Mouse (Mus musculus) MEL (cell line): ENCODE results near the gene Prox1. TPM values are rescaled to one million over a fixed set of nuclear protein-coding genes. Genes with fewer than 3 reads are reported as not detected.

ENCODE experiments used
- DNase-seq: peaks from one replicate; pipeline ENCODE4 v3.0.0; 2011; ENCODE audit warnings: low read depth, low spot score
- H3K27ac ChIP-seq: 2 replicates; pipeline ENCODE4 v1.5.1; 2012; ENCODE audit warnings: low read depth, mild to moderate bottlenecking, control low read depth, low read length, moderate library complexity; ENCODE audit not compliant: control insufficient read depth
- H3K27me3 ChIP-seq, 2 experiments: fragments of 150-350 bp in 1 of 2; sonication (generic) in 1 of 2; 2 replicates each; pipeline ENCODE4 v1.6.1; 2012; ENCODE audit warnings: low read length in 2 of 2, mild to moderate bottlenecking in 2 of 2, improper control_type of control experiment in 1 of 2, moderate library complexity in 1 of 2; ENCODE audit not compliant: insufficient read depth in 2 of 2, control insufficient read depth in 1 of 2
- H3K36me3 ChIP-seq, 2 experiments: 2 replicates each; pipeline ENCODE4 v1.6.1; 2012 to 2014; ENCODE audit warnings: low read length in 2 of 2, improper control_type of control experiment in 1 of 2, inconsistent platforms in 1 of 2, mild to moderate bottlenecking in 1 of 2; ENCODE audit not compliant: insufficient read depth in 2 of 2, control insufficient read depth in 1 of 2
- H3K4me1 ChIP-seq, 2 experiments: fragments of 150-350 bp in 1 of 2; sonication (generic) in 1 of 2; 2 replicates each; pipeline ENCODE4 v1.6.1; 2012; ENCODE audit warnings: low read length in 2 of 2, improper control_type of control experiment in 1 of 2, mild to moderate bottlenecking in 1 of 2; ENCODE audit not compliant: insufficient read depth in 2 of 2, control insufficient read depth in 1 of 2
- H3K4me3 ChIP-seq, 2 experiments: fragments of 150-350 bp in 1 of 2; sonication (generic) in 1 of 2; 2 replicates each; pipeline ENCODE4 v1.5.1; 2012; ENCODE audit warnings: low read depth in 2 of 2, low read length in 2 of 2, mild to moderate bottlenecking in 2 of 2, moderate library complexity in 2 of 2, control low read depth in 1 of 2, improper control_type of control experiment in 1 of 2; ENCODE audit not compliant: control insufficient read depth in 1 of 2, insufficient read depth in 1 of 2
- H3K79me2 ChIP-seq: 2 replicates; pipeline ENCODE4 v1.6.1; 2012; ENCODE audit warnings: mild to moderate bottlenecking, low read length, moderate library complexity; ENCODE audit not compliant: control insufficient read depth, poor library complexity, insufficient read depth
- H3K9ac ChIP-seq: 2 replicates; pipeline ENCODE4 v1.6.1; 2012; ENCODE audit warnings: low read depth, mild to moderate bottlenecking, control low read depth, low read length, moderate library complexity; ENCODE audit not compliant: control insufficient read depth, poor library complexity, severe bottlenecking
- H3K9me3 ChIP-seq: fragments of 150-350 bp; sonication (generic); replicated peaks from 2 replicates; pipeline ENCODE4 v1.6.1; 2012; ENCODE audit warnings: mild to moderate bottlenecking, low read length, improper control_type of control experiment, moderate library complexity; ENCODE audit not compliant: insufficient read depth
- CHD2 ChIP-seq: IDR thresholded peaks from 2 replicates; pipeline ENCODE4 v1.6.1; 2011; ENCODE audit warnings: low read length, improper control_type of control experiment
- KAT2A ChIP-seq: conservative IDR thresholded peaks from 2 replicates; pipeline ENCODE4 v1.6.1; 2012; ENCODE audit warnings: low read depth, low read length, improper control_type of control experiment, inconsistent platforms
- MAX ChIP-seq: IDR thresholded peaks from 2 replicates; pipeline ENCODE4 v1.6.1; 2011; ENCODE audit warnings: low read length, improper control_type of control experiment
- MYB ChIP-seq: IDR thresholded peaks from 2 replicates; pipeline ENCODE4 v1.6.1; 2011; ENCODE audit warnings: mild to moderate bottlenecking, low read depth, low read length, improper control_type of control experiment
- NELFE ChIP-seq: IDR thresholded peaks from 2 replicates; pipeline ENCODE4 v1.6.1; 2011; ENCODE audit warnings: low read depth, low read length, improper control_type of control experiment
- TBP ChIP-seq: IDR thresholded peaks from 2 replicates; pipeline ENCODE4 v1.8.0; 2011; ENCODE audit warnings: low read depth, low read length, improper control_type of control experiment
- USF1 ChIP-seq: IDR thresholded peaks from 2 replicates; pipeline ENCODE4 v1.6.1; 2014; ENCODE audit warnings: low read depth, mild to moderate bottlenecking, inconsistent platforms, low read length, improper control_type of control experiment, moderate library complexity
- USF2 ChIP-seq, 2 experiments: IDR thresholded peaks; 2 replicates each; pipeline ENCODE4 v1.6.1; 2011 to 2012; ENCODE audit warnings: improper control_type of control experiment in 2 of 2, low read length in 2 of 2, borderline replicate concordance in 1 of 2, inconsistent platforms in 1 of 2, low read depth in 1 of 2, mild to moderate bottlenecking in 1 of 2; ENCODE audit not compliant: insufficient read depth in 1 of 2
- ZKSCAN1 ChIP-seq: IDR thresholded peaks from 2 replicates; pipeline ENCODE4 v1.6.1; 2012; ENCODE audit warnings: low read depth, mild to moderate bottlenecking, inconsistent platforms, low read length, improper control_type of control experiment, moderate library complexity
- polyA plus RNA-seq, 2 experiments: library from polyadenylated mRNA; stranded (reverse) in 1 of 2; unstranded in 1 of 2; fragments of >175 nt in 1 of 2; fragments of >200 nt in 1 of 2; gene quantifications; 2 replicates each; pipeline versions ENCODE4 v1.2.1 to v1.2.4; 2012; ENCODE audit warnings: low replicate concordance in 2 of 2, low read depth in 1 of 2; ENCODE audit not compliant: insufficient read length in 2 of 2, insufficient read depth in 1 of 2, missing spikeins in 1 of 2
- total RNA-seq: library from RNA; depleted of rRNA; stranded (reverse); fragments of 300-350 nt; gene quantifications from 2 replicates; pipeline ENCODE4 v1.2.3, GENCODE M21; 2012; rRNA removed

Prox1 gene
- total and polyA plus RNA-seq, 3 experiments: not detected

- no peak overlapping the region for H3K4me3 ChIP-seq
- H3K79me2 ChIP-seq: no peaks in the 10 kb centered on the region
- H3K9ac ChIP-seq: no peak overlapping the region
- no peaks in the 10 kb centered on the region for H3K4me1 ChIP-seq
- no peaks in the 10 kb centered on the region for H3K9me3 ChIP-seq
- H3K27me3 ChIP-seq: no peaks in the 10 kb centered on the region
- no peak for DNase-seq
- no peaks in the 10 kb centered on the region for H3K36me3 ChIP-seq
- TF ChIP-seq ZKSCAN1: no peak
- TF ChIP-seq NELFE: no peak
- TF ChIP-seq CHD2: no peak
- TF ChIP-seq USF2 (IDR thresholded peaks at IDR 0.05; ENCODE audit: borderline replicate concordance in 1 of 2, insufficient read depth in 1 of 2, low read depth in 1 of 2, low read length in 2 of 2): no peak
- TF ChIP-seq TBP: no peak
- TF ChIP-seq KAT2A: no peak
- TF ChIP-seq MAX: no peak
- no peak for TF ChIP-seq MYB
- no peak for TF ChIP-seq USF1
- TF ChIP-seq, all 39 proteins: peak for 0
- no peak overlapping the region for H3K27ac ChIP-seq
Measured at GRCm38 (mm10) chr1:190076601-190077000, 93.9 kb downstream of the Prox1 start.

Other genes starting within 250 kb of the Prox1 start
- 117 and 146 TPM in 2 replicates for gene Smyd2, start 248.4 kb downstream of the Prox1 start, total RNA-seq
- gene Smyd2, start 248.4 kb downstream of the Prox1 start, polyA plus RNA-seq: 100 to 1,000 TPM in 1 of 2 experiments, not detected in 1; 140 TPM